ENCODE assay signal across 9 mouse cellular contexts in genomic region chr11:75769206-75769605, GRCm38 (mm10). TPM values are rescaled to one million over a fixed set of nuclear protein-coding genes. Genes with fewer than 3 reads are reported as not detected.
DNase-seq lines count a peak whose midpoint lies in the region; ATAC-seq lines count a peak whose summit lies in the region.
"Had no signal": no experiment of that assay in that cellular context is flagged by ENCODE, and none has a peak within 500 bp of the region (broad histone marks: within the 10 kb centered on the region; RNA-seq: fewer than 3 reads in every experiment).

No protein-coding gene starts in this region.

- peaks cover 4% of the 10 kb centered on the region; the same call in 1 of the 2 replicates for H3K27me3 ChIP-seq in heart, embryonic 14.5 days (ENCODE audit: control insufficient read depth, insufficient read depth, low read length)
- peaks cover 22% of the 10 kb centered on the region for H3K27me3 ChIP-seq in liver, embryonic 12.5 days (replicated peaks)
- no peaks in the 10 kb centered on the region for H3K27me3 ChIP-seq in stomach, embryonic 14.5 days (ENCODE audit: control insufficient read depth, insufficient read depth, low read length)

- H3K27ac ChIP-seq in heart, embryonic 14.5 days (replicated peaks in 1 of 2; ENCODE audit: control insufficient read depth in 1 of 2, insufficient read depth in 1 of 2, low read depth in 2 of 2, low read length in 2 of 2): peak overlapping the region in 1 of 2 experiments; percentile 24; a peak in 2 of 4 replicates
- no peak overlapping the region for H3K27ac ChIP-seq in liver, embryonic 12.5 days
- H3K27ac ChIP-seq in stomach, embryonic 14.5 days (ENCODE audit: low read length): no peak overlapping the region
- H3K27ac ChIP-seq: macrophage had no signal

- peak overlapping the region; percentile 57 for H3K4me2 ChIP-seq in heart, embryonic 14.5 days (ENCODE audit: low read length)
- peak overlapping the region; percentile 61 for H3K4me2 ChIP-seq in liver, embryonic 12.5 days
- H3K4me2 ChIP-seq in stomach, embryonic 14.5 days (replicated peaks; ENCODE audit: low read depth, low read length): peak overlapping the region; percentile 38

- H3K36me3 ChIP-seq in heart, embryonic 14.5 days (ENCODE audit: control insufficient read depth, insufficient read depth, low read length): peaks cover 41% of the 10 kb centered on the region
- H3K36me3 ChIP-seq in liver, embryonic 12.5 days: peaks cover 37% of the 10 kb centered on the region
- H3K36me3 ChIP-seq in stomach, embryonic 14.5 days (ENCODE audit: control insufficient read depth, insufficient read depth, low read length): peaks cover 34% of the 10 kb centered on the region

- no peaks in the 10 kb centered on the region for H3K9me3 ChIP-seq in heart, embryonic 14.5 days (ENCODE audit: control insufficient read depth, low read length)
- H3K9me3 ChIP-seq in liver, embryonic 12.5 days (replicated peaks): no peaks in the 10 kb centered on the region
- no peaks in the 10 kb centered on the region for H3K9me3 ChIP-seq in stomach, embryonic 14.5 days (ENCODE audit: control insufficient read depth, low read depth, low read length)

- 0 out of 4 replicates have a peak overlapping the region, but pooled peaks of 1 of the 2 experiments have one; percentile 15 for H3K4me3 ChIP-seq in heart, embryonic 14.5 days (ENCODE audit: control insufficient read depth in 1 of 2, insufficient read depth in 1 of 2, low read depth in 1 of 2, low read length in 2 of 2)
- H3K4me3 ChIP-seq in liver, embryonic 12.5 days: peak overlapping the region; percentile 12; the same call in 1 of the 2 replicates
- H3K4me3 ChIP-seq in stomach, embryonic 14.5 days (ENCODE audit: low read depth, low read length): 0 out of 2 replicates have a peak overlapping the region, but pooled peaks have one; percentile 1

- peaks cover 2 to 9% of the 10 kb centered on the region in 2 experiments; a peak in 1 of 4 replicates for H3K4me1 ChIP-seq in heart, embryonic 14.5 days (ENCODE audit: control insufficient read depth in 2 of 2, insufficient read depth in 2 of 2, low read length in 2 of 2)
- peaks cover 11% of the 10 kb centered on the region for H3K4me1 ChIP-seq in liver, embryonic 12.5 days
- H3K4me1 ChIP-seq in stomach, embryonic 14.5 days (ENCODE audit: control insufficient read depth, insufficient read depth, low read length): no peaks in the 10 kb centered on the region; the same call in 1 of the 2 replicates

- peak overlapping the region; percentile 54; the same call in 1 of the 2 replicates for H3K9ac ChIP-seq in heart, embryonic 14.5 days (ENCODE audit: low read length)
- H3K9ac ChIP-seq in liver, embryonic 12.5 days: no peak overlapping the region
- H3K9ac ChIP-seq in stomach, embryonic 14.5 days (replicated peaks; ENCODE audit: low read depth, low read length): no peak overlapping the region; the same call in 1 of the 2 replicates

- ATAC-seq in heart, embryonic 14.5 days (ENCODE audit: insufficient number of reproducible peaks, insufficient read depth, low FRiP score, low read depth): peak; percentile 82
- ATAC-seq in liver, embryonic 12.5 days: peak; percentile 89
- ATAC-seq in stomach, embryonic 14.5 days (ENCODE audit: insufficient number of reproducible peaks, insufficient read depth, low FRiP score, low read depth): peak; percentile 90

- WGBS in heart, embryonic 14.5 days: 1% methylated on average over 23 of the region's 23 CpGs
- WGBS in liver, embryonic 12.5 days (ENCODE audit: insufficient replicate concordance): under 1% methylated on average over 23 of the region's 23 CpGs
- 1% methylated on average over 23 of the region's 23 CpGs for WGBS in stomach, embryonic 14.5 days

- peak; percentile 68 to 73 for DNase-seq in CD8-positive naive resting alpha-beta T cell, adult 2 months (ENCODE audit: low read depth in 2 of 2, low spot score in 2 of 2)
- peak; percentile 67 for DNase-seq in c-Kit-negative CD71-positive TER-119-positive erythroid progenitor cells, embryonic 14.5 days (ENCODE audit: low read depth, low spot score)
- DNase-seq in fibroblast of lung, adult 2 months (ENCODE audit: low read depth): peak; percentile 36
- peak; percentile 93 for DNase-seq in kidney, postnatal 14 days
- peak; percentile 79 to 84 for DNase-seq in natural killer cell, adult 2 months (ENCODE audit: low spot score in 2 of 2)

RNA-seq across cellular contexts. Expression of gene Doc2b, which starts 26.6 kb away (rescaled TPM):
- polyA plus RNA-seq in heart, embryonic 14.5 days (2014; fragmentation: Nextera tagmentation; extraction: Ambion mirVana): 0.09 and 0.22 TPM in 2 replicates
- 0.05 and 0.12 TPM in 2 replicates for polyA plus RNA-seq in liver, embryonic 12.5 days (2016; fragmentation: Nextera tagmentation; extraction: Ambion mirVana)
- 2.5 and 2.6 TPM in 2 replicates for polyA plus RNA-seq in stomach, embryonic 14.5 days (2014; fragmentation: Nextera tagmentation; extraction: Ambion mirVana)
- polyA plus RNA-seq: macrophage had no signal

RNA-seq across cellular contexts. Expression of gene Ywhae, which starts 36.5 kb away (rescaled TPM):
- 712 and 732 TPM in 2 replicates for polyA plus RNA-seq in heart, embryonic 14.5 days (2014; fragmentation: Nextera tagmentation; extraction: Ambion mirVana)
- polyA plus RNA-seq in liver, embryonic 12.5 days (2016; fragmentation: Nextera tagmentation; extraction: Ambion mirVana): 405 and 415 TPM in 2 replicates
- polyA plus RNA-seq in stomach, embryonic 14.5 days (2014; fragmentation: Nextera tagmentation; extraction: Ambion mirVana): 887 and 916 TPM in 2 replicates

Comparison
In these comparisons a context has a peak if more than half of its experiments do, and no peak if none do; other contexts are left out.
1. DNase-seq: peak in every context shown above with its lines; median percentile 93 in kidney, postnatal 14 days; 82 in natural killer cell, adult 2 months; 70 in CD8-positive naive resting alpha-beta T cell, adult 2 months; 67 in c-Kit-negative CD71-positive TER-119-positive erythroid progenitor cells, embryonic 14.5 days; 36 in fibroblast of lung, adult 2 months.